Mouse (Mus musculus): ENCODE measurements around the gene Rbm41. TPM values are rescaled to one million over a fixed set of nuclear protein-coding genes. Genes with fewer than 3 reads are reported as not detected.

Rbm41 gene
- polyA plus RNA-seq (2015; fragmentation: Nextera tagmentation; extraction: Ambion mirVana) = 3.2 and 4.0 TPM in 2 replicates

- DNase-seq (ENCODE audit: low spot score) = peak; percentile 69
Observed at GRCm38 (mm10) chrX:139997740-139998690, at the start of gene Rbm41. Rbm41 (minus strand) TSS chrX:139998595.

DNA sequence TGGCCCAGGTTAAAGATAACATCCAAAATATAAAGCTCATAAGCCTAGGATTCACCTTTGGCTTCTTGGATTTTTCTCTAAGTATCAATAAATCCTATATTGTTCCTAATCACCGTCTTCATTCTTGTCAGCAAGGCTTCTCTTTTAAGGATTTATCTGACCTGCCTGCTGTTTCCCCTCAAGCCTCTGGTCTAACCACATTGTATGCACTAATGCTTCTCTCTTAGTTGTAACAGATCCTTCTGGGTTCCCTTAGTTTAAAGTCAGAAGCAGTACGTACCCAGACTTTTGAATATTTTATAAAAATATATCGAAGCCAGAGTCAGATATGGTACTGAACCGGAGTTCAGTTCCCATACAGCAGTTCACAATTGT lies 283 bp upstream of the Rbm41 start:
- DNase-seq (ENCODE audit: low spot score) = no peak

- DNase-seq (ENCODE audit: low spot score) = no peak
Observed at GRCm38 (mm10) chrX:139982115-139982514, 16.3 kb downstream of the Rbm41 start.

DNA sequence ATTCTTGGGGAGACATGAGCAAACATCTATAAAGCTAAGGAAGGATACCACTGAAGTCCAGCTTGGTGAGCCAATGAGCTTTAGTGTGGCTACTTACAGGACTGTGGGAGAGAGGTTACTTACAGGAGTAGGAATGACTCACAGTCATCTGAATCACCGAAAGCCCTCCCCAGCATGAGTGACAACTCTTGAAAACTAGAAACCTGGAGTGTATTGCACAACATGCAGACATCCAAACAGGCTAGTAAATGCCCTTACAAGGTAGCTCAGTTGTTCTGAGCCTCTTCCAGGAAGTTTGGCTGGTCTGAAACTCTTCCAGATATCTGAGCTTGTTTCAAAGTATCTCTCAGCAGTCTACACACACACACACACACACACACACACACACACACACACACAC lies 64.9 kb downstream of the Rbm41 start:
- no peak for DNase-seq (ENCODE audit: low spot score)

DNA sequence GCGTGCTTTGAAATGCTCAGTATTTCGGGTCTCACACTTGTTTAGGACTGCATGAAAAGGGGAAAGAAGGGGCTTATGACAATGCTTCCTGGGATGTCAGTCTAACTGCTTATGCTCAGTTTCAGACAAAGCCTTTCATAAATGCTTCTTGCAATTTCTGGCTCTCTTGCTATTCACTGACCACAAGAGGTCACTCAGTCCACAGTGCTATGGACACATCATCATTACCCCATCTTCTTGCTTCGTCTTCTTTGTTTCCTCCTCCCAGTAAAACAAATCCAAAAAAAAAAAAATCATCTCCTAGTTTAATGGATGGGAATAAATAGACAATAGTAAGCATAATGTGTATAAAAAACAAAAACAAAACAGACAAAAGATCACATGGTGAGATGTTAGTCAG lies 65.9 kb downstream of the Rbm41 start:
- DNase-seq (ENCODE audit: low spot score) = no peak

DNA sequence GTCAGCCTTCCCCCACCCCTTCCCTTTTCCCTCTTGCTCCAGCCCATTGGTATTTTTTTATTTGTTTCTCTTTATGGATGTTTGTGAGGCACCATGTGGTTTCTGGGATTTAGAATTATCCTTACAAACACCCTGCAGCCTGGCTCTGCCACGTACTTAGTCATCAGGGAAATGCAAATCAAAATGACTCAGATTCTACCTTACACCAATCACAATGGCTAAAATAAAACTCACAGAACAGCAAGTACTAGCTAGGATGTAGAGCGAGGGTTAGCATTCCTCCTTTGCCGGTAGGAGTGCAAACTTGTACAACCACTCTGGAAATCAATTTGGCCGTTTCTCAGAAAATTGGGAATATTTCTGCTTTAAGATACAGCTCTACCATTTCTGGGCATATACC lies 77.8 kb downstream of the Rbm41 start:
- DNase-seq (ENCODE audit: low spot score) = no peak

DNA sequence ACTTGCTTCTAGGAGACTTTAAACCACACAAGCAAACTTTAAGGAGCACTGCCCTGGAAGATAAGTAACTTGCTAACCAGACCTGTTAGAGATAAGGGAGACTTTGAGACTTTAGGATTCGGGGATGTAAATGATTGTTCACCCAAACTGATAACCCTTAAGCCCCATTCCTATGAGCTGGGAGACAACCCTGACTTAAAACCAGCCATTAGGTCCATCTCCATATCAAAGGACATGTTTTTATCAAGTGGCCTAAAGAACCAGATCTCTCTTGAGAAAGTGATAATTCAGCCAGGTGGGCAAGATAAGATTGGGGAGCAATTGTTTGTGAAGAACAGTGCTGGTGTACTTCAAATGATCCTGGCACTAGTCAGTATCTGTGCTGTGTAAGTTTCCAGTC lies 107.0 kb downstream of the Rbm41 start:
- no peak for DNase-seq (ENCODE audit: low spot score)

DNA sequence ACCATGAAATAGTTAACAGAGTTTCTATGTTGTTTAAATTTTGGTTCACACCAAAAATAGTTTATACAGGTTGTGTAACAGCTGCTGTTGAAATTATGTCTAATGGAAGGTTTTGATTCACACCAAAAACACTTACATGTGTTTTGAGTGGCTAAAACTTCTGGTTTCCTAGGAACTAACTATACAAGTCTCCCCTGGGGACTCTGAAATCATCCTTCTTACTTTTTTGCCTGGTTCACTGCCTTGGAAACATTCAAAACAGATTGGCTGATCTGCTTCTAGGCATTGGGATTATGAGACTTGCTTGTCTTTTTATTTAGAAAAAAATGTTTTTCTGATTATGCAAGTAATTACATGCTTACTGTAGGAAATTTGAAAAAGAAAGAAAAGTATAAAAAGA lies 115.2 kb downstream of the Rbm41 start:
- no peak for DNase-seq (ENCODE audit: low spot score)

GRCm38 (mm10) chrX:139877936-139878335 lies 120.5 kb downstream of the Rbm41 start:
- no peak for DNase-seq (ENCODE audit: low spot score)

DNA sequence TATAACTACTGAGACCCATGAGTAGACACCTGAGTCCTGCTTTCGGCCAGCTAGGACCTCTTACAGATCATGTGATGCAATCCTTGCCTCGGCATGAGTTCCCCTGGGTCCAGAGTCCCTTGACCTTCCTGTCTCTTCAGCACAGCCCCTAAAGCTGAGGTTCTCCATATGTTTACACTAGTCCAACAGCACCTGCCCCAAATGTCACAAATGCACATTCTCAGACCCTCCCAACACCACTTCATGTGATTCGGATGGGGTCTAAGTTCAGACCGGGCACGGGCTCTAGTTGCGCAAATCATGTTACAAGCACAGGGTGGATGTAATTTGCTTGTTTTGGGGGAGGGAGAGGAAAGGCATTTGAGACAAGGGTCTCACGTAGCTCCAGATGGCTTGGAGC lies 121.3 kb downstream of the Rbm41 start:
- no peak for DNase-seq (ENCODE audit: low spot score)

GRCm38 (mm10) chrX:139870938-139871791 lies 127.2 kb downstream of the Rbm41 start, which contains the start of gene Morc4:
Morc4 (minus strand) TSS chrX:139871677.
- DNase-seq (ENCODE audit: low spot score) = no peak

- DNase-seq (ENCODE audit: low spot score) = no peak
Observed at GRCm38 (mm10) chrX:139870300-139870711, 128.1 kb downstream of the Rbm41 start.

GRCm38 (mm10) chrX:139859402-139859801 lies 139.0 kb downstream of the Rbm41 start:
- DNase-seq (ENCODE audit: low spot score) = no peak

DNA sequence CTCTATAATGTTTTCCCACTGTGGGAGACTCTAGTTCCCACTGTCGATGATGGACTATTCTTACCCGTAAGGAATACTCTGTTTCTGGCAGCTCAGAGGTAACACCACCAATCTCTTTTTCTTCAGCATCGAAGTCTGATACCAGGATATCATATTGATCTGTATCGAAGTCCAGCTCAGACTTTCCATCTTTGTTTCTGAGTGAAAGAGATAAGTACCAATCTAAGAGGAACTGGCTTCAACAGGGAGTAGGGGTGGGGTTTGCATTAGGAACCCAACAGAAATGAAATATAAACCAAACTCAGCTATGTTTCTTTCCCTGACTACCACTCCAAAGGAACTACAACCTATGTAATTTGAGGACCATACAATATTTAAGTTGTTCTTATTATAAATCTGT lies 143.6 kb downstream of the Rbm41 start:
- no peak for DNase-seq (ENCODE audit: low spot score)

- DNase-seq (ENCODE audit: low spot score) = no peak
Observed at GRCm38 (mm10) chrX:139841091-139841490, 157.3 kb downstream of the Rbm41 start.

Other genes starting within 250 kb of the Rbm41 start
- gene Ripply1, start 216.2 kb downstream of the Rbm41 start, polyA plus RNA-seq (2015; fragmentation: Nextera tagmentation; extraction: Ambion mirVana) = not detected in 2 replicates
- gene Cldn2, start 197.8 kb downstream of the Rbm41 start, polyA plus RNA-seq (2015; fragmentation: Nextera tagmentation; extraction: Ambion mirVana) = 0.53 and 0.71 TPM in 2 replicates
- 3.5 and 4.5 TPM in 2 replicates for gene Morc4, start 126.9 kb downstream of the Rbm41 start, polyA plus RNA-seq (2015; fragmentation: Nextera tagmentation; extraction: Ambion mirVana)
- gene Nup62cl, start 64.1 kb upstream of the Rbm41 start, polyA plus RNA-seq (2015; fragmentation: Nextera tagmentation; extraction: Ambion mirVana) = 1.9 and 2.0 TPM in 2 replicates
- gene Pih1h3b, start 64.3 kb upstream of the Rbm41 start, polyA plus RNA-seq (2015; fragmentation: Nextera tagmentation; extraction: Ambion mirVana) = not detected in 2 replicates